Mouse (Mus musculus) limb, embryonic 11.5 days (tissue): ENCODE data around the gene Ablim1. TPM values are rescaled to one million over a fixed set of nuclear protein-coding genes. Genes with fewer than 3 reads are reported as not detected.

ENCODE experiments used
- ATAC-seq: fragments of 200-750 bp; cut with Nextera tagmentation; 2 replicates; pipeline ENCODE4 v1.8.0; 2017; ENCODE audit warnings: low read depth; ENCODE audit not compliant: insufficient number of reproducible peaks, low FRiP score, low TSS enrichment
- DNase-seq: peaks from one replicate; pipeline ENCODE4 v3.0.0-alpha.2; 2015; ENCODE audit warnings: low spot score
- H3K27ac ChIP-seq: fragments of 300-500 bp; sonication (generic); replicated peaks from 2 replicates; pipeline ENCODE4 v1.5.1; 2014; ENCODE audit warnings: low read depth, mild to moderate bottlenecking, low read length
- H3K27me3 ChIP-seq: fragments of 300-500 bp; sonication (generic); 2 replicates; pipeline ENCODE4 v1.6.1; 2014; ENCODE audit warnings: mild to moderate bottlenecking, low read length, mixed read lengths; ENCODE audit not compliant: control insufficient read depth, insufficient read depth
- H3K36me3 ChIP-seq: fragments of 300-500 bp; sonication (generic); 2 replicates; pipeline ENCODE4 v1.6.1; 2014; ENCODE audit warnings: mild to moderate bottlenecking, low read length, moderate library complexity, mixed read lengths; ENCODE audit not compliant: control insufficient read depth, insufficient read depth
- H3K4me1 ChIP-seq: fragments of 300-500 bp; sonication (generic); 2 replicates; pipeline ENCODE4 v1.6.1; 2014; ENCODE audit warnings: low read length, mixed read lengths; ENCODE audit not compliant: control insufficient read depth, insufficient read depth
- H3K4me2 ChIP-seq: fragments of 300-500 bp; sonication (generic); 2 replicates; pipeline ENCODE4 v1.6.1; 2014; ENCODE audit warnings: low read depth, mild to moderate bottlenecking, moderate library complexity; ENCODE audit not compliant: severe bottlenecking
- H3K4me3 ChIP-seq: fragments of 300-500 bp; sonication (generic); 2 replicates; pipeline ENCODE4 v1.5.1; 2014; ENCODE audit warnings: low read depth, low read length
- H3K9ac ChIP-seq: fragments of 300-500 bp; sonication (generic); 2 replicates; pipeline ENCODE4 v1.6.1; 2014; ENCODE audit warnings: mild to moderate bottlenecking, low read length
- H3K9me3 ChIP-seq: fragments of 300-500 bp; sonication (generic); 2 replicates; pipeline ENCODE4 v1.6.1; 2016; ENCODE audit warnings: low read length; ENCODE audit not compliant: control insufficient read depth
- WGBS: fragments of 180-500 bp; shearing (Covaris S2); extraction: QIAGEN DNeasy Blood & Tissue Kit; methylation state at CpG from one replicate; pipeline ENCODE4 v1.1.7; 2014; 5-methylcytosine and 5-hydroxymethylcytosine counted together
- polyA plus RNA-seq: library from polyadenylated mRNA; unstranded; fragments of >200 nt; fragmentation: Nextera tagmentation; extraction: Ambion mirVana; gene quantifications from 2 replicates; pipeline ENCODE4 v1.2.1, GENCODE M21; 2014

The Ablim1 gene
- polyA plus RNA-seq, 1 experiment from 2014 or later: 16.8 TPM

DNA sequence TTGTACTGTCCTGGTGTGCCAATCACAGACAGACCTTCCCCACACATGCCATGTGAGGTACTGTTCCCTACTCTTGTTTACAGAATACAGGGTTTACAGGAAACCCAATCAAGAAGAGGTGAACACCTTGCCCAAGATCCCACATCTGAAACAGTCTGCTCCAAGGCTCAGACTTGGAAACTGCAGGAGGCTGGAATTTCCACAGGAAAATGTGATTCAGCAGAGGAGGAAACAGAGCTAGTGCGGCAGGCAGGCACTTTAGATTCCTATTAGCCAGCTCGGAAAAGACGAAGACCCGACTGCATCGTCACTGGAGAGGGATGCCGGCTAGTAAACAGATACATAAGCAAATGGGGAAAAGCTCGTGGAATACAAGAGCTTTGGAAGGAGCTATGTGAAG lies 135.4 kb downstream of the Ablim1 start:
- H3K9me3 ChIP-seq: no peaks in the 10 kb centered on the region
- no peak overlapping the region for H3K27ac ChIP-seq
- H3K9ac ChIP-seq: no peak overlapping the region
- no peaks in the 10 kb centered on the region for H3K36me3 ChIP-seq
- ATAC-seq: no peak
- H3K4me3 ChIP-seq: no peak overlapping the region
- H3K4me1 ChIP-seq: peaks cover 21% of the 10 kb centered on the region
- H3K4me2 ChIP-seq: no peak overlapping the region
- H3K27me3 ChIP-seq: no peaks in the 10 kb centered on the region
- no peak for DNase-seq
- 75% methylated on average over 7 of the region's 7 CpGs for WGBS

DNA sequence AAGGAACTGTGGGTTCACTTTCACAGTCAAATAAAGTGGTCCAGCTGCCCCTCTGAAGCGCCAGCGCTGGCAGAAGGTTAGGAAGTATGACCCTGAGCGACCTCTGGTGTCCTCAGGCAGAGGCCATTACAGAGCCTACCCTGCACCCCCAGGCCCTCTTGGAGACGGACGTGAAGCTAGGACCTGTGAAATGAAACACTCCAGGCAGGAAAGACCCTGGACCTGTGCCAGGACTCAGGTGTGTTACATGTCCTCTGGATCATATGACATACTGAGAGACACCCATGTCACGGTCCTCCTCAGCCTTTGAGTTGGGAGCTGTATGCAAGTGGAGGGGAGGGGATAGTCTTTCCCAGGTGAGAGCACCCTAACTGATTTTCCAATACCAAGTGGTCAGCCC lies 137.4 kb downstream of the Ablim1 start:
- DNase-seq (no peak), ATAC-seq (no peak)
- Histone ChIP-seq H3K36me3 (no peaks in the 10 kb centered on the region), H3K4me2 (no peak overlapping the region), H3K9ac (no peak overlapping the region), H3K4me3 (no peak overlapping the region), H3K27me3 (no peaks in the 10 kb centered on the region), H3K9me3 (no peaks in the 10 kb centered on the region), H3K27ac (no peak overlapping the region), H3K4me1 (peaks cover 21% of the 10 kb centered on the region)
- 51% methylated on average over 6 of the region's 6 CpGs for whole genome bisulfite sequencing

DNA sequence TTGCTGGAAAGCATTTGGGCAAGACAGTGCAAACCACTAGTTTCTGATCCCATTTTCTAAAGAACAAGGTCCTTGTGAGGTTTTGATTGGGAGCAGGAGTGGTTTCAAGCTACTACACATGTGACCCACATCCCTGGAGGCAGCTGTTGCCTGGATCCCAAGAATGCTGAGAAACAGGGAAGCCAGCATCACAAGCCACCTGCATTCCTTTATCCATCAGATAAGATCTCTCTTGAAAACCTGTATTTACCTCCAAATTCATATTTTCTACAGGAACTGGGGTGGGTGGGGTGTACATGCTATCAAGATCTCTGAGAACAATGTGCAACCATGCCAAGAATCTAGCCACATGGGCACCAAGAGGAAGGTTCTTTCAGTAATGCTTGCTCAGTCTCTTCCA lies 139.6 kb downstream of the Ablim1 start:
- Histone ChIP-seq H3K9me3 (no peaks in the 10 kb centered on the region), H3K27ac (no peak overlapping the region), H3K27me3 (no peaks in the 10 kb centered on the region), H3K9ac (no peak overlapping the region), H3K36me3 (no peaks in the 10 kb centered on the region), H3K4me1 (peaks cover 12% of the 10 kb centered on the region), H3K4me3 (no peak overlapping the region), H3K4me2 (no peak overlapping the region)
- DNase-seq (no peak), ATAC-seq (no peak)

DNA sequence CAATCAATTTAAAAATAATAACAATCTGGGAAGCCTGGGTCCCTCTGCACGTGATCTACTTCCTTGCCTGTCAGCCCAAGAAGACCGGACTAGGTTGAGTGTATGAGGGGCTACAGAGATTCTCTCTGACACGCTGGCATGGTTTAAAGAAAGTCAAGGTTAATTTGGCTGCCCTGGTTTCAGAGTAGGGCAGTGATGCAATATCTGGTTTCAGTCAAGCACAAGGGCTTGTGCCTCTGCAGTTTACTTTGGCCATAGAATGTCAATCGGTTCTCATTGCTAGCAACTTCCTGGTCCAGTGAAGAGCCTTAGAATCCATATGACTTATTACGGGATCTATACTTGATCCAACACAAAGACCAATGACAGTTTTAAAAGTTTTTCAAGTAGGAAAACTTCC lies 140.2 kb downstream of the Ablim1 start:
- Histone ChIP-seq H3K9ac (no peak overlapping the region), H3K27me3 (no peaks in the 10 kb centered on the region), H3K4me1 (peaks cover 7% of the 10 kb centered on the region), H3K4me2 (no peak overlapping the region), H3K4me3 (no peak overlapping the region), H3K27ac (no peak overlapping the region), H3K9me3 (no peaks in the 10 kb centered on the region), H3K36me3 (no peaks in the 10 kb centered on the region)
- WGBS: 82% methylated on average over 5 of the region's 5 CpGs
- ATAC-seq: no peak
- no peak for DNase-seq

DNA sequence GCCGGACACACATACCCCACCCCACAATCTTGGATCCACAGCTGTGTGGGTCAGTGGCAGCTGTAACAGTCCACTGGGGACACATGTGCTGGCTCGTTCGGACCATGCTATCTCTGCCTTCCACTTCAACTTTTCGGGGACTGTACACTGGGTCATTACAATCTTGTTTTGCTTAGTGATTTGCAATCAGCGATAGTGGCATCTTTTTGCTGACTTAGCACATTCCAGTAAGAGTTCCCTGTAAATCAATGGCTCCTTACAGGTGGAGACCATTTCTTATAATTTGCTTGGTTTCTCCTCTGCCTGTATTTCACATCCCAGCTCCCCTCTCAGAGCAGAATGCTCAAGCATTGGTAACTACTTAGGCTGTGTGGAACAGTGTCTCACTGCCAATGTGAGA lies 140.7 kb downstream of the Ablim1 start:
- Histone ChIP-seq H3K4me1 (peaks cover 5% of the 10 kb centered on the region; the same call in 1 of the 2 replicates), H3K4me3 (no peak overlapping the region), H3K27ac (no peak overlapping the region), H3K9ac (no peak overlapping the region), H3K36me3 (no peaks in the 10 kb centered on the region), H3K4me2 (no peak overlapping the region), H3K27me3 (no peaks in the 10 kb centered on the region), H3K9me3 (no peaks in the 10 kb centered on the region)
- DNase-seq: no peak
- 86% methylated on average over 5 of the region's 5 CpGs for WGBS
- no peak for ATAC-seq

DNA sequence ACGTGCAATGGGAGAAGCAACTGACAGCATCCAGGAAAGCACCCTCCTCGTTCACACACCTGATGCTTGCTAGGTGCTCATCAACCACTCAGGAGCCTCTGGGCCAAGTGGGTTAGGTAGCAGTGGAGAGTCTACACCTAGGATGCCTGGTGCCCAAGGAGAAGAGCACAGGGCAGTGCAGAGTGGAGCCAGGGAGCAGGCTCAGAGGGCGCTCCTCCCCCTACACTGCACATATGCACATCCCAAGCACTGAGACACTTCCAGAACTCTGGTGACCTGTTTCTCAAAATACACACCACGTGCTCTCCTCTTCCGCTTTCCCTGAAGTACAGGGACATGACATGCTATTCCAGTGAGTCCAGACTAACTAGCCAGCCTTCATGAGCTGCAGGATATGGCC lies 142.4 kb downstream of the Ablim1 start:
- H3K27me3 ChIP-seq: no peaks in the 10 kb centered on the region
- ATAC-seq: no peak
- 0 out of 2 replicates have a peak, but pooled peaks cover 2% of the 10 kb centered on the region for H3K4me1 ChIP-seq
- no peaks in the 10 kb centered on the region for H3K36me3 ChIP-seq
- WGBS: 82% methylated on average over 5 of the region's 5 CpGs
- no peak overlapping the region for H3K9ac ChIP-seq
- H3K4me3 ChIP-seq: no peak overlapping the region
- no peak overlapping the region for H3K4me2 ChIP-seq
- H3K9me3 ChIP-seq: no peaks in the 10 kb centered on the region
- no peak overlapping the region for H3K27ac ChIP-seq
- DNase-seq: no peak

DNA sequence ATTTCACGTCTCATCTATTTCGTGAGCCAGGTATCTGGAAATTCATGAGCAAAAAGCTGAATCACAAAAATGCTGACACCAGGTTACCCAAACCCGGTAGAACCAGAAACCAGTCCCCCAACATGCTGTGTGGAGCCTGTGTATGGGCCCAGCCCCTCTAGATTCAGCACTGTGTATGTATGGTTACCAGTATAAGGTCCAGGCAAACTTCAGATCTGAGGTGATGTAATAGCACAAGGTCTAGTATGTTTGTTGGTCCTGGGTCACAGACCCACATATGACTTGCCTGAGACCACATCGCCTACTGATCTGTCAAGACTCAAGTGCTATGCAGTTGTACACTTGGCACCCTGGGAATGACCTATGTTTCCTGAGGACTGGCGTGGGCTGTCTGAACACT lies 143.8 kb downstream of the Ablim1 start:
- Histone ChIP-seq H3K36me3 (no peaks in the 10 kb centered on the region), H3K27ac (no peak overlapping the region), H3K9me3 (no peaks in the 10 kb centered on the region), H3K4me3 (no peak overlapping the region), H3K4me2 (no peak overlapping the region), H3K9ac (no peak overlapping the region), H3K27me3 (no peaks in the 10 kb centered on the region), H3K4me1 (0 out of 2 replicates have a peak, but pooled peaks cover 2% of the 10 kb centered on the region)
- ATAC-seq (no peak), DNase-seq (no peak)
- WGBS: 86% methylated on average over 5 of the region's 5 CpGs

DNA sequence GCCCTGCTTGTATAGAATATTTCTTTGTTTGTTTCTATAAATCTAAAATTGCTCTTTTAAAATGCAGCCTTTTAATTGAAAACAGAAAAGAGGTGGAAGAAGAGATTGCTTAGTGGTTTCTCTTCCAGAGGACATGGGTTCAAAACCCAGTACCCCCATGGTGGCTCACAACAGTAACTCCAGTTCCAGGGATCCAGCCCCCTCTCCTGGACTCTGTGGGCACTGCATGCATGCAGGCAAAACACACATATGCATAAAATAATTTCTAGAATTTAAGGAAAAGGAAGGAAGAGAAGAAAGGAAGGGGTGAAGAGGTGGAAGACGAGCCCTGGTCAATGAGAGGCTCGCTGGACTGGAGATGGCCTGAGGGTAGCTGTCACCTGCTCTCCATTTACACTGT lies 145.2 kb downstream of the Ablim1 start:
- no peaks in the 10 kb centered on the region for H3K4me1 ChIP-seq
- no peak overlapping the region for H3K27ac ChIP-seq
- no peak overlapping the region for H3K4me3 ChIP-seq
- no peaks in the 10 kb centered on the region for H3K9me3 ChIP-seq
- H3K27me3 ChIP-seq: no peaks in the 10 kb centered on the region
- no peak overlapping the region for H3K9ac ChIP-seq
- H3K4me2 ChIP-seq: no peak overlapping the region
- H3K36me3 ChIP-seq: no peaks in the 10 kb centered on the region
- WGBS: 84% methylated on average over 2 of the region's 2 CpGs
- no peak for ATAC-seq
- no peak for DNase-seq

DNA sequence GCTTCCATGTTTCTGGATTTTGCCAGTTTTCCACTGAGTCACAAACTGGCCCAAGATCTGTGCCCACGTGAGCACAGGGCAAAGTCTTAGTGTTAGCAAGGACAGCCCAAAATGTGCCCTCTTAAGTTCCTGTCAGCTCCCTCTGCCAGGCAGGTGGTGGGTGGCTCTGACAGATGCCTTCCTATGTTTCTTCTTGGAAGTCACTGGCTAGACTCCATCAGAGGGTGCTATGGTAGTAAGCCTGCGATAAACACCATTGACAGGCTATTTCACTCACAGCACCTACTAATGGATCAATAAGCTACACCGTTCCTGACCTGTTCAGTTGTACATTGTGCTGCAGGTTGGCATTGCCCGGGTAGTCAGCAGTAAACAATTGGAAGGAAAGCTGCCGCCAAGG lies 147.0 kb downstream of the Ablim1 start:
- Histone ChIP-seq H3K4me2 (no peak overlapping the region), H3K4me3 (no peak overlapping the region), H3K27me3 (no peaks in the 10 kb centered on the region), H3K27ac (no peak overlapping the region), H3K9ac (no peak overlapping the region), H3K9me3 (no peaks in the 10 kb centered on the region), H3K36me3 (no peaks in the 10 kb centered on the region), H3K4me1 (no peaks in the 10 kb centered on the region)
- DNase-seq: no peak
- ATAC-seq: no peak
- 85% methylated on average over 5 of the region's 5 CpGs for WGBS
